Mouse (Mus musculus) ES-E14 (cell line): ENCODE data around the gene Coq3.

ENCODE experiments used
- CHD2 ChIP-seq: IDR thresholded peaks from 2 replicates; pipeline ENCODE4 v1.6.1; 2014; ENCODE audit warnings: mild to moderate bottlenecking, low read depth, low read length, inconsistent platforms
- HCFC1 ChIP-seq: IDR thresholded peaks from 2 replicates; pipeline ENCODE4 v1.6.1; 2012; ENCODE audit warnings: low read length, inconsistent platforms, borderline replicate concordance; ENCODE audit not compliant: insufficient read depth
- ZC3H11A ChIP-seq: IDR thresholded peaks from 2 replicates; pipeline ENCODE4 v1.6.1; 2012; ENCODE audit warnings: low read depth, mild to moderate bottlenecking, inconsistent platforms, low read length, borderline replicate concordance
- ZNF384 ChIP-seq: IDR thresholded peaks from 2 replicates; pipeline ENCODE4 v1.6.1; 2012; ENCODE audit warnings: low read depth, low read length, inconsistent platforms

GRCm38 (mm10) chr4:21857481-21857880 lies 22.0 kb upstream of the Coq3 start:
- TF ChIP-seq ZC3H11A (no peak), ZNF384 (no peak), CHD2 (no peak), HCFC1 (no peak)
